Mouse (Mus musculus) sigmoid colon, adult 10 weeks (tissue): ENCODE data around the gene Fam228a. TPM values are rescaled to one million over a fixed set of nuclear protein-coding genes. Genes with fewer than 3 reads are reported as not detected.

ENCODE experiments used
- polyA plus RNA-seq: library from polyadenylated mRNA; stranded (reverse); fragments of 350-450 nt; fragmentation: Illumina TruSeq; extraction: RNeasy Lipid Tissue Mini Kit (QIAGEN cat#74804); gene quantifications from one replicate; pipeline ENCODE4 v1.2.3, GENCODE M21; 2014; ENCODE audit warnings: low read depth, low replicate concordance

Fam228a gene
- not detected for polyA plus RNA-seq

GRCm38 (mm10) chr12:4738031-4738576 lies at the start of gene Fam228a:
TSS of gene Fam228a (minus strand) at chr12:4738430.

GRCm38 (mm10) chr12:4768492-4769332 lies 30.5 kb upstream of the Fam228a start, which contains the start of the genes Pfn4 and Fam228b:
TSS of gene Pfn4 (plus strand) at chr12:4769022.
TSS of gene Fam228b (minus strand) at chr12:4769267.

Other genes with a start within 250 kb of the Fam228a start
- 180 TPM for gene Itsn2, start 145.8 kb downstream of the Fam228a start, polyA plus RNA-seq
- gene Gm3625, start 145.5 kb downstream of the Fam228a start, polyA plus RNA-seq = not detected
- gene Pfn4, start 30.6 kb upstream of the Fam228a start, polyA plus RNA-seq = 0.76 TPM
- gene Fam228b, start 30.8 kb upstream of the Fam228a start, polyA plus RNA-seq = 1.4 TPM
- 285 TPM for gene Sf3b6, start 79.1 kb upstream of the Fam228a start, polyA plus RNA-seq
- gene Fkbp1b, start 103.2 kb upstream of the Fam228a start, polyA plus RNA-seq = 18.0 TPM
- 3.1 TPM for gene Wdcp, start 104.9 kb upstream of the Fam228a start, polyA plus RNA-seq
- 1.9 TPM for gene Mfsd2b, start 135.9 kb upstream of the Fam228a start, polyA plus RNA-seq
- gene Ubxn2a, start 169.3 kb upstream of the Fam228a start, polyA plus RNA-seq = 230 TPM
- gene Atad2b, start 178.9 kb upstream of the Fam228a start, polyA plus RNA-seq = 39.9 TPM